Mouse (Mus musculus) right cerebral cortex, postnatal 14 days (tissue): ENCODE results near the gene Dhrs4.

Experiments
- DNase-seq: peaks from one replicate; pipeline ENCODE4 v3.0.0; 2022

Dhrs4 gene

GRCm38 (mm10) chr14:55478651-55479599, at the start of gene Dhrs4:
Dhrs4 (plus strand) TSS chr14:55478758.
- peak; percentile 61 for DNase-seq

- DNase-seq, result no peak
Measured at GRCm38 (mm10) chr14:55430255-55430654, 48.3 kb upstream of the Dhrs4 start.

GRCm38 (mm10) chr14:55433052-55433451, 45.5 kb upstream of the Dhrs4 start:
- no peak for DNase-seq

- no peak for DNase-seq
Measured at GRCm38 (mm10) chr14:55434825-55435224, 43.7 kb upstream of the Dhrs4 start.

GRCm38 (mm10) chr14:55437118-55437517, 41.4 kb upstream of the Dhrs4 start:
- DNase-seq, result no peak

- peak; percentile 53 for DNase-seq
Measured at GRCm38 (mm10) chr14:55438193-55438784, 40.3 kb upstream of the Dhrs4 start.

GRCm38 (mm10) chr14:55457693-55458092, 20.9 kb upstream of the Dhrs4 start:
- DNase-seq, result no peak

GRCm38 (mm10) chr14:55458273-55458672, 20.3 kb upstream of the Dhrs4 start:
- DNase-seq, result peak; percentile 71

GRCm38 (mm10) chr14:55458761-55459160, 19.8 kb upstream of the Dhrs4 start:
- DNase-seq, result no peak

GRCm38 (mm10) chr14:55459796-55460195, 18.8 kb upstream of the Dhrs4 start:
- DNase-seq, result no peak

- peak; percentile 10 for DNase-seq
Measured at GRCm38 (mm10) chr14:55460297-55460696, 18.3 kb upstream of the Dhrs4 start.

GRCm38 (mm10) chr14:55461757-55462156, 16.8 kb upstream of the Dhrs4 start:
- DNase-seq, result no peak

GRCm38 (mm10) chr14:55466481-55466880, 12.1 kb upstream of the Dhrs4 start:
- DNase-seq, result no peak

GRCm38 (mm10) chr14:55467108-55467507, 11.4 kb upstream of the Dhrs4 start:
- DNase-seq, result no peak

GRCm38 (mm10) chr14:55468301-55468741, 10.2 kb upstream of the Dhrs4 start:
- no peak for DNase-seq

GRCm38 (mm10) chr14:55469041-55469440, 9.5 kb upstream of the Dhrs4 start:
- DNase-seq, result no peak

- no peak for DNase-seq
Measured at GRCm38 (mm10) chr14:55469821-55470220, 8.7 kb upstream of the Dhrs4 start.

GRCm38 (mm10) chr14:55470806-55471205, 7.8 kb upstream of the Dhrs4 start:
- DNase-seq, result no peak

- no peak for DNase-seq
Measured at GRCm38 (mm10) chr14:55475654-55476053, 2.9 kb upstream of the Dhrs4 start.

GRCm38 (mm10) chr14:55477421-55477820, 1.1 kb upstream of the Dhrs4 start:
- DNase-seq, result no peak

- no peak for DNase-seq
Measured at GRCm38 (mm10) chr14:55477829-55478228, 729 bp upstream of the Dhrs4 start.

- DNase-seq, result no peak
Measured at GRCm38 (mm10) chr14:55479629-55480028, 1.1 kb downstream of the Dhrs4 start.

- DNase-seq, result no peak
Measured at GRCm38 (mm10) chr14:55484430-55485085, 6.0 kb downstream of the Dhrs4 start.

- DNase-seq, result no peak
Measured at GRCm38 (mm10) chr14:55486836-55487235, 8.3 kb downstream of the Dhrs4 start.
